Mouse (Mus musculus) C2C12 (cell line): ENCODE data around the gene Megf8.

Experiments
- CEBPB ChIP-seq: IDR thresholded peaks from one replicate; pipeline ENCODE4 v1.6.1; 2011; ENCODE audit warnings: low read depth, mild to moderate bottlenecking, control low read depth, moderate library complexity
- CTCF ChIP-seq: IDR thresholded peaks from one replicate; pipeline ENCODE4 v1.5.1; 2011; ENCODE audit not compliant: control insufficient read depth, insufficient read depth, insufficient read length
- MAX ChIP-seq: IDR thresholded peaks from one replicate; pipeline ENCODE4 v1.6.1; 2011; ENCODE audit warnings: mild to moderate bottlenecking, control low read depth
- MYOD1 ChIP-seq: IDR thresholded peaks from one replicate; pipeline ENCODE4 v1.6.1; 2011; ENCODE audit warnings: low read depth; ENCODE audit not compliant: control insufficient read depth, insufficient read length
- MYOG ChIP-seq: IDR thresholded peaks from one replicate; pipeline ENCODE4 v1.6.1; 2011; ENCODE audit not compliant: control insufficient read depth, insufficient read length; ENCODE audit errors: extremely low read depth
- USF1 ChIP-seq: IDR thresholded peaks from one replicate; pipeline ENCODE4 v1.6.1; 2011; ENCODE audit warnings: low read depth, mild to moderate bottlenecking, control low read depth, moderate library complexity

DNA sequence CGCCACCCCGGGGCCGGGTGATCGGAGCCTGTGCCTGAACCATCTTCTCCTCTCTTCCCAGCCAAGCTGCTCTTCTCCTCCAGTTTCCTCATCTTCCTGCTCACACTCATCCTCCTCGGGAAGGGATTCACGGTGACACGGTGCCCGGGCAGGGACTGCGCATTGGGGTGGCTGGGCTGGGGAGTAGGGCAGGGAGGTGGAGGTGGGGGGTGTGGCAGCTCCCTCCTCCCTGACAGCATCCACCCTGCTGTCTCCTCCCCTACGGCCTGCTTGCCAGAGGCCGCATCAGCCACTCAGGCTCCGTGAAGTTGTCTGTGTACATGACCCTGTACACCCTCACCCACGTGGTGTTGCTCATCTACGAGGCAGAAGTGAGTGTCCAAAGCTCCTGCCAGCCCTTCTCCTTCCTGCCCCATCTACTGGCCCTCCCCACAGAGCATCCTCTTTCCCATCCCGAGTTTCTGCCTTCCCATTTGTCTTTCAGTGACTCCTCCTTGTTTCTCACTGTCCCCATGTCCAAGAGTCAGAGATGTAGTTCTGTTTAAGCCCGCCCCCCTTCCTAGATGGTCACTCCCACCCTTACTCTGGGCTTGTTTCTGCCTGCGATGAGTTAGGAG is 8.2 kb upstream of the Megf8 start:
- TF ChIP-seq MAX = no peak
- TF ChIP-seq CTCF = no peak
- no peak for TF ChIP-seq CEBPB
- no peak for TF ChIP-seq USF1
- TF ChIP-seq MYOD1 = no peak
- TF ChIP-seq MYOG = no peak
